Mouse (Mus musculus): Measurements from ENCODE around the gene Stx11. TPM values are rescaled to one million over a fixed set of nuclear protein-coding genes. Genes with fewer than 3 reads are reported as not detected.

Stx11 gene
- polyA plus RNA-seq, 1 experiment from 2014 or later, result 3.1 TPM

DNA sequence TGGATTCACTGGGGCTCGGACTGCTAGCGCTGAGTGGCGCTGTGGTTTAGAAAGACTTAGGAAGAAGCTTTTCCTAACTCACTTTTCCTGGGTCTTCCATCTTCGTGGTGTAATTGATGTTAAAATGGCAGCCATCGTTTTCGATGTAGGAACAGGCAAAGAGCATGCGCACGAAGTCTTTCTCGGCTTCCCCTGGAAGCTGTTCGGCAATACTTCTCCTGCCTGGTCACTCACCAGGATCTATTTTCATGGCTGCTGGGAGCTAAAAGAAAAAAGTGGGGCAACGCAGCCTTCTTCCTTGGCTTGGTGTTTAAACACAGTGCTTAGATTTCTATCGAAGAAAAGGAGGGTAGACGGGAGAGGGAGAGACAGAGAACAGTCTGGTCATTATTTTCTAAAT lies 52.6 kb downstream of the Stx11 start:
- WGBS, result 82% methylated on average over 13 of the region's 13 CpGs
- no peaks in the 10 kb centered on the region for H3K27me3 ChIP-seq (replicated peaks)
- no peaks in the 10 kb centered on the region for H3K36me3 ChIP-seq
- no peaks in the 10 kb centered on the region for H3K9me3 ChIP-seq (replicated peaks)
- H3K27ac ChIP-seq (replicated peaks), result no peak overlapping the region; the same call in 1 of the 2 replicates
- no peaks in the 10 kb centered on the region for H3K4me1 ChIP-seq
- H3K9ac ChIP-seq (replicated peaks), result no peak overlapping the region
- no peak overlapping the region for H3K4me3 ChIP-seq (replicated peaks)
- H3K4me2 ChIP-seq, result peak overlapping the region; percentile 36
- no peak for ATAC-seq (ENCODE audit: low FRiP score)

- Histone ChIP-seq H3K4me3 (replicated peaks) (no peak overlapping the region), H3K36me3 (no peaks in the 10 kb centered on the region), H3K9ac (replicated peaks) (no peak overlapping the region), H3K4me1 (no peaks in the 10 kb centered on the region), H3K27me3 (replicated peaks) (no peaks in the 10 kb centered on the region), H3K27ac (replicated peaks) (no peak overlapping the region), H3K4me2 (no peak overlapping the region), H3K9me3 (replicated peaks) (no peaks in the 10 kb centered on the region)
- WGBS, result 92% methylated on average over 2 of the region's 2 CpGs
- no peak for ATAC-seq (ENCODE audit: low FRiP score)
Observed at GRCm38 (mm10) chr10:12909891-12910290, 54.2 kb downstream of the Stx11 start.

DNA sequence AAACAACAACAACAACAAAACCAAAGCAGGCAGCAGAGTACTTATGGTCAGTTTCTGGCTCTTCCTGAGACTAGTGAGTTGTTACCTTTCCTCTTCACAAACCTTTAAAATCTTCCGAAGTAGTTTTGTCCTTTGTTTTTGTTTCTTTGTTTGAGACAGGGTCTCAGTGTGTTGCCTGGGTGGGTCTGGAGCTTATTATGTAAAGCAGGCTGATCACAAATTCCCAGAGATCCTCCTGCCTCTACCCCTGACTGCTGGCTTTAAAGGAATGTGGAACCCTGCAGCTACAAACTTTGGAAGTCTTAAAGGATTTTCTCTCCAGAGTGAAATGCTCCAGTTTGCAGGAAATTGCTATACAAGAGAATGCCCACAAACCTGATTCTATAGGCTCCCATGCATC lies 54.9 kb downstream of the Stx11 start:
- H3K4me3 ChIP-seq (replicated peaks), result no peak overlapping the region
- no peaks in the 10 kb centered on the region for H3K4me1 ChIP-seq
- WGBS, result 50% methylated on average over 1 of the region's 1 CpGs

DNA sequence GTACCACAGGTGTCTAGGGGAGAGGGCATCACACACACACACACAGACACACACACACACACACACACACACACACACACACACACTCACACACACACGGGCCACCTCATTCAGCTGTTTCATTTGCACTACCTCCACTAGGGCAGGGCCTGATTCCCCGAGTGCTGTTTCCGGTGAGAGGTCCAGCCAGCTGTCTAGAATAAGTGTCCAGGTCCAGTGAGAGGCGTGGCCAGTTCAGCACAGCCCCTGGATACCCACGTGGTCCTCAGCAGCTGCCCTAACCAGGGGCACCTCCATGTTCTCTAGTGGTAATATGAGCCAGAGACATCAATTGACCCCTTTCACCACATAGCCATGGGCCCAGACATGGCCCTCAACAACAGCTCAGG lies 60.0 kb downstream of the Stx11 start:
- H3K4me1 ChIP-seq, result no peaks in the 10 kb centered on the region
- no peak overlapping the region for H3K4me3 ChIP-seq (replicated peaks)
- H3K9ac ChIP-seq (replicated peaks), result no peak overlapping the region
- H3K36me3 ChIP-seq, result no peaks in the 10 kb centered on the region
- 88% methylated on average over 5 of the region's 5 CpGs for WGBS
- H3K9me3 ChIP-seq (replicated peaks), result no peaks in the 10 kb centered on the region
- H3K27me3 ChIP-seq (replicated peaks), result no peaks in the 10 kb centered on the region
- H3K27ac ChIP-seq (replicated peaks), result no peak overlapping the region
- ATAC-seq (ENCODE audit: low FRiP score), result no peak
- H3K4me2 ChIP-seq, result no peak overlapping the region

More for the DNA sequence above, 54.9 kb downstream of the Stx11 start:
- Histone ChIP-seq H3K9ac (replicated peaks) (no peak overlapping the region), H3K9me3 (replicated peaks) (no peaks in the 10 kb centered on the region), H3K27me3 (replicated peaks) (no peaks in the 10 kb centered on the region), H3K36me3 (no peaks in the 10 kb centered on the region), H3K27ac (replicated peaks) (no peak overlapping the region), H3K4me2 (no peak overlapping the region)
- no peak for ATAC-seq (ENCODE audit: low FRiP score)

- no peak overlapping the region for H3K4me3 ChIP-seq (replicated peaks)
- no peaks in the 10 kb centered on the region for H3K4me1 ChIP-seq
- no peaks in the 10 kb centered on the region for H3K27me3 ChIP-seq (replicated peaks)
- ATAC-seq (ENCODE audit: low FRiP score), result no peak
- WGBS, result 90% methylated on average over 5 of the region's 5 CpGs
- no peak overlapping the region for H3K27ac ChIP-seq (replicated peaks)
- no peaks in the 10 kb centered on the region for H3K9me3 ChIP-seq (replicated peaks)
- no peaks in the 10 kb centered on the region for H3K36me3 ChIP-seq
- no peak overlapping the region for H3K4me2 ChIP-seq
- no peak overlapping the region for H3K9ac ChIP-seq (replicated peaks)
Observed at GRCm38 (mm10) chr10:12903440-12904139, 60.5 kb downstream of the Stx11 start.

DNA sequence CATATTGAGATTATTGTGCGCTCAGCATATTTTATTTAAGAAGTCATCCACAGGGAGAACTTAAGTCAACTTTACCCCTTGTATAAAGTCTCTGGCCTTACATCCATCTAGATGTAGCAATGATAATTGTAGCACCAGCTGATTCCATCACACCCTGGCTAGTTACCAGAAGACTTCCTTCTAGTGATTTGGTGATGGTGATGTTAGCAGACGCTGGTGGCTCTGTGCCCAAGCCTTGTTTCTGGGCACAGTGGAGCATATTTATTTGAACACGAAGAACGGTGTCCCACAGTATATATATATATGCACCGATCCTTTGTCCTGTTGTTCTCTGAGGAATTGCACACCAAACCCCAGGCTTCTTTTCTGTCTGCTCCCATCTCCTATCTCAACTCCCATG lies 64.2 kb downstream of the Stx11 start:
- Histone ChIP-seq H3K36me3 (no peaks in the 10 kb centered on the region), H3K9ac (replicated peaks) (no peak overlapping the region), H3K4me3 (replicated peaks) (no peak overlapping the region), H3K4me2 (no peak overlapping the region), H3K9me3 (replicated peaks) (no peaks in the 10 kb centered on the region), H3K27ac (replicated peaks) (no peak overlapping the region), H3K4me1 (no peaks in the 10 kb centered on the region), H3K27me3 (replicated peaks) (no peaks in the 10 kb centered on the region)
- WGBS, result 94% methylated on average over 5 of the region's 5 CpGs
- no peak for ATAC-seq (ENCODE audit: low FRiP score)

GRCm38 (mm10) chr10:12893339-12893738 lies 70.8 kb downstream of the Stx11 start:
- 98% methylated on average over 3 of the region's 3 CpGs for WGBS
- no peak for ATAC-seq (ENCODE audit: low FRiP score)
- Histone ChIP-seq H3K27ac (replicated peaks) (no peak overlapping the region), H3K36me3 (no peaks in the 10 kb centered on the region), H3K9ac (replicated peaks) (no peak overlapping the region), H3K27me3 (replicated peaks) (no peaks in the 10 kb centered on the region), H3K4me2 (no peak overlapping the region), H3K4me1 (no peaks in the 10 kb centered on the region), H3K9me3 (replicated peaks) (no peaks in the 10 kb centered on the region), H3K4me3 (replicated peaks) (no peak overlapping the region)

DNA sequence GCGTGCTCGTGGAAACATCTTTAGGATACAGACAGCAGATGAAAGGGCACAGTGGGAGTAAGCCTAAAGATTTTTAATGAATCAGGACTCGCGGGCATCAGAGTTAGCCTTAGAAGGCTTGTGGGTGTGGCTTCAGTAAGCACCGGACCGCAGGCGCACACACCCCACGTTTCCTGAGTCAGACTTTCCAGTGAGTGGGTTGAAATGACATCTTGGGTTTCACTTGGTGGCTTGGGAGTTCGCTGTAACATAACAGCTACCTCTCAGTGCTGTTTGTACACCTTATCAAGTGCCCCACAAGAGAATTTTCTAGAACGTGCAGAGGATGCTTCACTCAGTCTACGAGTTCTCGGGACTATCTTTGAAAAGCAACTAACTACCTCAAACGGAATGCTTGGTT lies 75.7 kb downstream of the Stx11 start:
- Histone ChIP-seq H3K27ac (replicated peaks) (no peak overlapping the region), H3K36me3 (no peaks in the 10 kb centered on the region), H3K9ac (replicated peaks) (no peak overlapping the region), H3K4me1 (no peaks in the 10 kb centered on the region), H3K4me3 (replicated peaks) (no peak overlapping the region), H3K27me3 (replicated peaks) (no peaks in the 10 kb centered on the region), H3K9me3 (replicated peaks) (no peaks in the 10 kb centered on the region), H3K4me2 (no peak overlapping the region)
- WGBS, result 84% methylated on average over 13 of the region's 13 CpGs
- ATAC-seq (ENCODE audit: low FRiP score), result no peak

Other genes with a start within 250 kb of the Stx11 start
- 27.5 and 36.5 TPM in 2 replicates for gene Utrn, start 94.9 kb downstream of the Stx11 start, polyA plus RNA-seq (2015; fragmentation: Nextera tagmentation; extraction: Ambion mirVana)
- gene Sf3b5, start 41.0 kb upstream of the Stx11 start, polyA plus RNA-seq (2015; fragmentation: Nextera tagmentation; extraction: Ambion mirVana), result 24.2 and 26.0 TPM in 2 replicates
- 26.2 and 48.7 TPM in 2 replicates for gene Plagl1, start 96.2 kb upstream of the Stx11 start, polyA plus RNA-seq (2015; fragmentation: Nextera tagmentation; extraction: Ambion mirVana)
- not detected in 2 replicates for gene Zc2hc1b, start 213.7 kb upstream of the Stx11 start, polyA plus RNA-seq (2015; fragmentation: Nextera tagmentation; extraction: Ambion mirVana)
- gene Ltv1, start 228.9 kb upstream of the Stx11 start, polyA plus RNA-seq (2015; fragmentation: Nextera tagmentation; extraction: Ambion mirVana), result 32.5 and 42.3 TPM in 2 replicates

Measured in neural tube, embryonic 15.5 days (tissue).